Mouse (Mus musculus) MEL (cell line): Measurements from ENCODE around the gene Pla2g5.

Source experiments
- CHD2 ChIP-seq: IDR thresholded peaks from 2 replicates; pipeline ENCODE4 v1.6.1; 2011; ENCODE audit warnings: low read length, improper control_type of control experiment
- CTCF ChIP-seq, 3 experiments: IDR thresholded peaks in 2 of 3; conservative IDR thresholded peaks in 1 of 3; 2 replicates each; pipeline ENCODE4 v1.5.1; 2011 to 2012; ENCODE audit warnings: low read length in 3 of 3, low read depth in 2 of 3, mild to moderate bottlenecking in 2 of 3, improper control_type of control experiment in 1 of 3, inconsistent platforms in 1 of 3, mixed read lengths in 1 of 3, moderate library complexity in 1 of 3; ENCODE audit not compliant: control insufficient read depth in 1 of 3, insufficient read depth in 1 of 3, poor library complexity in 1 of 3, severe bottlenecking in 1 of 3
- JUND ChIP-seq: IDR thresholded peaks from 2 replicates; pipeline ENCODE4 v1.6.1; 2011; ENCODE audit warnings: low read depth, mild to moderate bottlenecking, improper control_type of control experiment, low read length
- POLR2A ChIP-seq, 2 experiments: IDR thresholded peaks; 2 replicates each; pipeline ENCODE4 v1.6.1; 2011 to 2012; ENCODE audit warnings: low read length in 2 of 2, mild to moderate bottlenecking in 2 of 2, control low read depth in 1 of 2, improper control_type of control experiment in 1 of 2, low read depth in 1 of 2, moderate library complexity in 1 of 2; ENCODE audit not compliant: control insufficient read depth in 1 of 2, insufficient read depth in 1 of 2, poor library complexity in 1 of 2
- ZMIZ1 ChIP-seq: IDR thresholded peaks from 2 replicates; pipeline ENCODE4 v1.6.1; 2012; ENCODE audit warnings: low read depth, mild to moderate bottlenecking, inconsistent platforms, low read length, improper control_type of control experiment, moderate library complexity
- ZNF384 ChIP-seq: IDR thresholded peaks from 2 replicates; pipeline ENCODE4 v1.6.1; 2012; ENCODE audit warnings: low read depth, mild to moderate bottlenecking, inconsistent platforms, low read length, improper control_type of control experiment

- TF ChIP-seq CTCF (IDR thresholded peaks at IDR 0.05 in 2 of 3, conservative IDR thresholded peaks at IDR 0.05 in 1 of 3; ENCODE audit: control insufficient read depth in 1 of 3, insufficient read depth in 1 of 3, low read depth in 2 of 3, low read length in 3 of 3, poor library complexity in 1 of 3, severe bottlenecking in 1 of 3): no peak
- no peak for TF ChIP-seq POLR2A (IDR thresholded peaks at IDR 0.05; ENCODE audit: control insufficient read depth in 1 of 2, insufficient read depth in 1 of 2, low read depth in 1 of 2, low read length in 2 of 2, poor library complexity in 1 of 2)
- TF ChIP-seq ZMIZ1: no peak
- no peak for TF ChIP-seq JUND
- no peak for TF ChIP-seq CHD2
- TF ChIP-seq ZNF384: no peak
Measured at GRCm38 (mm10) chr4:138841386-138841785, 21.9 kb downstream of the Pla2g5 start.
